Mouse (Mus musculus): ENCODE results near the gene Large2. TPM values are rescaled to one million over a fixed set of nuclear protein-coding genes. Genes with fewer than 3 reads are reported as not detected.

The Large2 gene
- polyA plus RNA-seq, 1 experiment from 2014 or later, result 17.1 TPM

DNA sequence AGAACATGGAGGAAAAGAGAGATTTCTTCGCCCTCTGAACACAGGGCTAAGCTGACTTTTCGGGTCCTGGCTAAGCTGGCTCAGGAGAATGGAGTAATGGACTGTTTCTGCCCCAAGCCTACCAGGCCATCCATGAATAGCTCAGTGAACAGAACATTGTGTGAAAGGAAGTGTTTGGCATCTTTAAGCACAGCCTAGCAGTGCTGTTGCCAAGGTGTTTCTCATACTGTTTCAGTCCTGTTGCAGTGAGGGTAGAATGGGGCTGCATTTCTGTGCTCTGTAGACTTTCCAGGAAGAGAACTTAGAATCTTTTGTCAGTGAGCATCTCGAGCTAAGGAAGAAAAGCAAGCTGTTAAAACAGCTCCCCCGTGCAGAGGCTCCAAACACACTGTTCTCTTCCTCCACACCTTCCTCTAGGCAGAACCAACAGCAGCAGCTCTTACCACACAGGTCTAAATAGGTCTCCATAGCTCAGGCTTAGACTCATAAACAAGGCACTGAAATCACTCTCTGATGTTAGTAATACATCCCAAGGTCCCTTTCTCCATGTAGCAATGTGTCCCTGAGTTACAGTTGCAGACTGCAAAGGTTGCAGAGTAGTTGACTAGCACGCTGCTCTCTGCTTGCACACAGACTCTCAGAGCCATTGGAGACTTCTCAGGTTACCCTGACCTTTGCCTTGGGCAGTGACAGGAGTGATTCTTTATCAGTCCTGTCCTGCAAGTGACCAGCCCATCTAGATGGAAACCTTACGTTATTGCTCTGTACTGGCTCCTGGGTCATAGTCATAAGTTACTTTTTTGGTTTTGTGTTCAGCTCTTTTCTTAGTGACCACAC lies 24.9 kb downstream of the Large2 start:
- TF ChIP-seq EP300 (IDR thresholded peaks at IDR 0.05) (no peak), CTCF (IDR thresholded peaks at IDR 0.05) (no peak)
- DNase-seq (ENCODE audit: low spot score) (no peak), ATAC-seq (no peak)
- no peak overlapping the region for H3K27ac ChIP-seq (ENCODE audit: low read length)
- H3K4me1 ChIP-seq (ENCODE audit: insufficient read depth, low read depth, low read length), result no peaks in the 10 kb centered on the region
- no peak overlapping the region for H3K4me3 ChIP-seq (ENCODE audit: low read depth, low read length)
- H3K4me2 ChIP-seq (replicated peaks; ENCODE audit: low read depth, low read length), result no peak overlapping the region
- no peak overlapping the region for H3K9ac ChIP-seq (replicated peaks; ENCODE audit: low read depth)
- WGBS, result 60% methylated on average over 6 of the region's 6 CpGs
- H3K27me3 ChIP-seq (replicated peaks; ENCODE audit: insufficient read depth, low read length), result no peaks in the 10 kb centered on the region
- peaks cover 23% of the 10 kb centered on the region; the same call in 1 of the 2 replicates for H3K36me3 ChIP-seq (ENCODE audit: insufficient read depth, low read length)
- no peaks in the 10 kb centered on the region for H3K9me3 ChIP-seq (ENCODE audit: low read length)

GRCm38 (mm10) chr2:92347191-92347590 lies 27.5 kb downstream of the Large2 start:
- Histone ChIP-seq H3K4me1 (ENCODE audit: insufficient read depth, low read depth, low read length) (no peaks in the 10 kb centered on the region), H3K9ac (replicated peaks; ENCODE audit: low read depth) (no peak overlapping the region), H3K27me3 (replicated peaks; ENCODE audit: insufficient read depth, low read length) (no peaks in the 10 kb centered on the region), H3K27ac (ENCODE audit: low read length) (no peak overlapping the region), H3K36me3 (ENCODE audit: insufficient read depth, low read length) (peaks cover 23% of the 10 kb centered on the region; the same call in 1 of the 2 replicates), H3K4me2 (replicated peaks; ENCODE audit: low read depth, low read length) (no peak overlapping the region), H3K9me3 (ENCODE audit: low read length) (no peaks in the 10 kb centered on the region), H3K4me3 (ENCODE audit: low read depth, low read length) (no peak overlapping the region)
- DNase-seq (ENCODE audit: low spot score) (no peak), ATAC-seq (peak; percentile 35)
- TF ChIP-seq EP300 (IDR thresholded peaks at IDR 0.05) (no peak), CTCF (IDR thresholded peaks at IDR 0.05) (no peak)
- WGBS, result 86% methylated on average over 2 of the region's 2 CpGs

DNA sequence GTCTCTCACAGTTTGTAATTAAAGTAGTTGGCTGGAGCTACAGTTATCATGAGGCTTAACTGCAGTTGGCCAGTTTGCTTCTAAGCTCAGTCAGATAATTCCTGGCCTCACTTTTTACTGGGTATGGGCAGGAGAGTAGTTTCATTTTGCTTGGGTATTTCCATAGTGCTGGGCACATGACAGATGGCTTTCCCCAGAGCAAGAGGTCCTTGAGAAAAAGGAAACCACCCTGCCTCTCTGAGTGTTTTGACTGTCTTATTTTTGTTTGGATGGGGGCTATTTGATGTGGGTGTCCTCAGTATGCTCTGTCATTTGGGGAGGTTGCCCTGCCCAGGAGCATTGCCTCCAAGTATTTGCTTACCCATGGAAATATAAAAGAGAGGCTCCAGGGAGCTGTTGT lies 32.3 kb downstream of the Large2 start:
- Histone ChIP-seq H3K9me3 (ENCODE audit: low read length) (no peaks in the 10 kb centered on the region), H3K4me3 (ENCODE audit: low read depth, low read length) (no peak overlapping the region), H3K4me2 (replicated peaks; ENCODE audit: low read depth, low read length) (no peak overlapping the region), H3K27me3 (replicated peaks; ENCODE audit: insufficient read depth, low read length) (no peaks in the 10 kb centered on the region), H3K9ac (replicated peaks; ENCODE audit: low read depth) (no peak overlapping the region), H3K4me1 (ENCODE audit: insufficient read depth, low read depth, low read length) (no peaks in the 10 kb centered on the region), H3K27ac (ENCODE audit: low read length) (no peak overlapping the region), H3K36me3 (ENCODE audit: insufficient read depth, low read length) (no peaks in the 10 kb centered on the region; the same call in 1 of the 2 replicates)
- DNase-seq (ENCODE audit: low spot score) (no peak), ATAC-seq (no peak)
- TF ChIP-seq CTCF (IDR thresholded peaks at IDR 0.05), result no peak
- no peak for TF ChIP-seq EP300 (IDR thresholded peaks at IDR 0.05)

DNA sequence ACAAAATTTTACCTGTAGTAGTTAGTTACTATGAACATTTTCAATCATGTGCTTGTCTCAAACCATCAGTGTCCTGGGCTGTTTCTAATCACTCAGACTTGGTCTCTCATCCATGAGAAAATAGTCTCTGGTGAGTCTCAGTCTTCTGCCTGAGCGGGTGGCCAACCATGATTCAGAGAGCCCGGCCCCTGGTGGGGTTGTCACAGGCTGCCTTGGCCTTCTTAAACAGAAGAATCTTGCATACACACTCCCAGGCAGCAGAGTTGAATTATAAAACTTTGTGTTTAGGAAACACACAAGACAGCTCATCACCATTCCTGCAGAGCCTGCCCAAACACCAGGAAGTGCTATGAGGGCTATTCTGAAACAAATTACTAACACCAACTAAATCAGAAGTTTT lies 42.8 kb downstream of the Large2 start:
- 97% methylated on average over 2 of the region's 2 CpGs for WGBS
- no peak overlapping the region for H3K4me2 ChIP-seq (replicated peaks; ENCODE audit: low read depth, low read length)
- no peak overlapping the region for H3K27ac ChIP-seq (ENCODE audit: low read length)
- no peak for DNase-seq (ENCODE audit: low spot score)
- TF ChIP-seq EP300 (IDR thresholded peaks at IDR 0.05) (no peak), CTCF (IDR thresholded peaks at IDR 0.05) (no peak)
- no peak overlapping the region for H3K9ac ChIP-seq (replicated peaks; ENCODE audit: low read depth)
- H3K9me3 ChIP-seq (ENCODE audit: low read length), result no peaks in the 10 kb centered on the region
- no peaks in the 10 kb centered on the region for H3K4me1 ChIP-seq (ENCODE audit: insufficient read depth, low read depth, low read length)
- no peaks in the 10 kb centered on the region for H3K27me3 ChIP-seq (replicated peaks; ENCODE audit: insufficient read depth, low read length)
- ATAC-seq, result no peak
- no peak overlapping the region for H3K4me3 ChIP-seq (ENCODE audit: low read depth, low read length)
- H3K36me3 ChIP-seq (ENCODE audit: insufficient read depth, low read length), result peaks cover 4% of the 10 kb centered on the region; the same call in 1 of the 2 replicates

DNA sequence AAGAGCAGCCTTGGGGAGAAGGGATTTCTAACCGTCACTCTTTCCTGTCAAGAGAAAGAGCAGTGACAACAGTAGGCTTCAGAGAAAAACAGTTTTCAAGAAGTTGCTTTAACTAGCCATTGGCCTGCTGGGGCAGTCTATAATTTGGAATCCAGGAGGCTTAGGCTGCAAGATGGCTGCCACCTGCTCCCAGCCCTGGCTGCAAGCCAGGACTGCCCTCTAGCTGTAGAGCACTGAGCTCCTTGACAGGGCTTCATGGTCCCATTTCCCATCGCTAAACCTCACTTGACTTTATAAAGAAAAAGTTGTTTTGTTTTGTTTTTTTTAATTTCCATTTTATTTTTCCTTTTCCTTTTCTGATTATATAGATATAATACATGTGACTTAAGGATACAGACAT lies 43.3 kb downstream of the Large2 start:
- ATAC-seq (no peak), DNase-seq (ENCODE audit: low spot score) (peak; percentile 31)
- H3K4me1 ChIP-seq (ENCODE audit: insufficient read depth, low read depth, low read length), result no peaks in the 10 kb centered on the region
- 75% methylated on average over 2 of the region's 2 CpGs for WGBS
- H3K4me3 ChIP-seq (ENCODE audit: low read depth, low read length), result no peak overlapping the region
- no peak overlapping the region for H3K4me2 ChIP-seq (replicated peaks; ENCODE audit: low read depth, low read length)
- peaks cover 4% of the 10 kb centered on the region; the same call in 1 of the 2 replicates for H3K36me3 ChIP-seq (ENCODE audit: insufficient read depth, low read length)
- no peaks in the 10 kb centered on the region for H3K9me3 ChIP-seq (ENCODE audit: low read length)
- H3K27ac ChIP-seq (ENCODE audit: low read length), result no peak overlapping the region
- TF ChIP-seq CTCF (IDR thresholded peaks at IDR 0.05) (peak; percentile 27; the same call in 1 of the 2 replicates), EP300 (IDR thresholded peaks at IDR 0.05) (no peak)
- no peaks in the 10 kb centered on the region for H3K27me3 ChIP-seq (replicated peaks; ENCODE audit: insufficient read depth, low read length)
- H3K9ac ChIP-seq (replicated peaks; ENCODE audit: low read depth), result no peak overlapping the region

- H3K36me3 ChIP-seq (ENCODE audit: insufficient read depth, low read length), result peaks cover 4% of the 10 kb centered on the region; the same call in 1 of the 2 replicates
- no peak overlapping the region for H3K9ac ChIP-seq (replicated peaks; ENCODE audit: low read depth)
- no peak for TF ChIP-seq EP300 (IDR thresholded peaks at IDR 0.05)
- TF ChIP-seq CTCF (IDR thresholded peaks at IDR 0.05), result peak; percentile 70
- no peaks in the 10 kb centered on the region for H3K9me3 ChIP-seq (ENCODE audit: low read length)
- 53% methylated on average over 2 of the region's 2 CpGs for WGBS
- H3K4me3 ChIP-seq (ENCODE audit: low read depth, low read length), result no peak overlapping the region
- no peak overlapping the region for H3K27ac ChIP-seq (ENCODE audit: low read length)
- ATAC-seq (0 out of 2 replicates have a peak, but pooled peaks have one; percentile 28), DNase-seq (ENCODE audit: low spot score) (peak; percentile 80)
- H3K4me1 ChIP-seq (ENCODE audit: insufficient read depth, low read depth, low read length), result no peaks in the 10 kb centered on the region
- H3K4me2 ChIP-seq (replicated peaks; ENCODE audit: low read depth, low read length), result no peak overlapping the region
- H3K27me3 ChIP-seq (replicated peaks; ENCODE audit: insufficient read depth, low read length), result no peaks in the 10 kb centered on the region
Observed at GRCm38 (mm10) chr2:92330840-92331239, 43.8 kb downstream of the Large2 start.

Data from lung, postnatal 0 days (tissue).